Mouse (Mus musculus): ENCODE measurements around the gene Gm28041. TPM values are rescaled to one million over a fixed set of nuclear protein-coding genes. Genes with fewer than 3 reads are reported as not detected.
"Not testable (repeated sequence)": the region's sequence is repeated elsewhere in the genome, so short reads cannot be mapped to it uniquely, and the experiment has no call there.

Gene Gm28041
- polyA plus RNA-seq (2012; fragmentation: generic; extraction: Trizol): 0.88 TPM
- long read RNA-seq, experiment 1: 0 reads
- long read RNA-seq, experiment 2: 0 reads

GRCm38 (mm10) chr13:67375050-67375911 lies at the start of gene Gm28041, which contains the start of gene Zfp456:
Gene Gm28041 (minus strand): TSS chr13:67375733.
Gene Zfp456 (minus strand): TSS chr13:67375810.
- H3K36me3 ChIP-seq (ENCODE audit: control insufficient read depth, insufficient read depth); H3K27me3 ChIP-seq (ENCODE audit: control insufficient read depth, insufficient read depth, insufficient read length); H3K79me3 ChIP-seq (ENCODE audit: low read depth); H3K79me2 ChIP-seq (ENCODE audit: control insufficient read depth, insufficient read depth); H3ac ChIP-seq (ENCODE audit: control insufficient read depth, insufficient read length, low read depth): not testable (repeated sequence)
- peak within 1 kb of the TSS; percentile 21 for H3K4me3 ChIP-seq (ENCODE audit: insufficient read depth, poor library complexity, severe bottlenecking)

- H3K4me3 ChIP-seq (ENCODE audit: insufficient read depth, poor library complexity, severe bottlenecking); H3ac ChIP-seq (ENCODE audit: control insufficient read depth, insufficient read length, low read depth): not testable (repeated sequence)
These were observed 47.0 kb upstream of the Gm28041 start for GRCm38 (mm10) chr13:67422532-67422931.

GRCm38 (mm10) chr13:67421207-67421857 lies 45.8 kb upstream of the Gm28041 start, which contains the start of gene Zfp459:
Gene Zfp459 (minus strand): TSS chr13:67421418.
- H3K79me2 ChIP-seq (ENCODE audit: control insufficient read depth, insufficient read depth): no peaks in the 10 kb centered on the region
- no peaks in the 10 kb centered on the region for H3K79me3 ChIP-seq (ENCODE audit: low read depth)
- H3K4me3 ChIP-seq (ENCODE audit: insufficient read depth, poor library complexity, severe bottlenecking): no peak within 1 kb of the TSS

More at GRCm38 (mm10) chr13:67422532-67422931, 47.0 kb upstream of the Gm28041 start:
- H3K79me3 ChIP-seq (ENCODE audit: low read depth); H3K79me2 ChIP-seq (ENCODE audit: control insufficient read depth, insufficient read depth); H3K27me3 ChIP-seq (ENCODE audit: control insufficient read depth, insufficient read depth, insufficient read length); H3K36me3 ChIP-seq (ENCODE audit: control insufficient read depth, insufficient read depth): not testable (repeated sequence)

GRCm38 (mm10) chr13:67420558-67421206 lies 45.1 kb upstream of the Gm28041 start:
- H3K79me3 ChIP-seq (ENCODE audit: low read depth): no peaks in the 10 kb centered on the region
- no peaks in the 10 kb centered on the region for H3K79me2 ChIP-seq (ENCODE audit: control insufficient read depth, insufficient read depth)
- no peak overlapping the region for H3K4me3 ChIP-seq (ENCODE audit: insufficient read depth, poor library complexity, severe bottlenecking)
- TF ChIP-seq MYOD1 (IDR thresholded peaks at IDR 0.05; ENCODE audit: control insufficient read depth, insufficient read length, low read depth) (no peak), USF1 (IDR thresholded peaks at IDR 0.05; ENCODE audit: low read depth) (no peak), MAX (IDR thresholded peaks at IDR 0.05) (no peak), CEBPB (IDR thresholded peaks at IDR 0.05; ENCODE audit: low read depth) (no peak), CTCF (IDR thresholded peaks at IDR 0.05; ENCODE audit: control insufficient read depth, insufficient read depth, insufficient read length) (no peak), MYOG (IDR thresholded peaks at IDR 0.05; ENCODE audit: control insufficient read depth, extremely low read depth, insufficient read length) (no peak), FOSL1 (IDR thresholded peaks at IDR 0.05; ENCODE audit: insufficient read depth, low read length, poor library complexity, severe bottlenecking) (no peak)
- H3K27me3 ChIP-seq (ENCODE audit: control insufficient read depth, insufficient read depth, insufficient read length): no peaks in the 10 kb centered on the region
- H3ac ChIP-seq (ENCODE audit: control insufficient read depth, insufficient read length, low read depth): no peak overlapping the region
- no peaks in the 10 kb centered on the region for H3K36me3 ChIP-seq (ENCODE audit: control insufficient read depth, insufficient read depth)

More at GRCm38 (mm10) chr13:67421207-67421857, 45.8 kb upstream of the Gm28041 start, which contains the start of gene Zfp459:
- TF ChIP-seq MAX (IDR thresholded peaks at IDR 0.05) (no peak), FOSL1 (IDR thresholded peaks at IDR 0.05; ENCODE audit: insufficient read depth, low read length, poor library complexity, severe bottlenecking) (no peak), MYOG (IDR thresholded peaks at IDR 0.05; ENCODE audit: control insufficient read depth, extremely low read depth, insufficient read length) (no peak), CEBPB (IDR thresholded peaks at IDR 0.05; ENCODE audit: low read depth) (no peak), CTCF (IDR thresholded peaks at IDR 0.05; ENCODE audit: control insufficient read depth, insufficient read depth, insufficient read length) (no peak), USF1 (IDR thresholded peaks at IDR 0.05; ENCODE audit: low read depth) (no peak), MYOD1 (IDR thresholded peaks at IDR 0.05; ENCODE audit: control insufficient read depth, insufficient read length, low read depth) (no peak)
- no peaks in the 10 kb centered on the region for H3K36me3 ChIP-seq (ENCODE audit: control insufficient read depth, insufficient read depth)
- no peak within 1 kb of the TSS for H3ac ChIP-seq (ENCODE audit: control insufficient read depth, insufficient read length, low read depth)
- no peaks in the 10 kb centered on the region for H3K27me3 ChIP-seq (ENCODE audit: control insufficient read depth, insufficient read depth, insufficient read length)

GRCm38 (mm10) chr13:67416811-67417210 lies 41.3 kb upstream of the Gm28041 start:
- Histone ChIP-seq H3K36me3 (ENCODE audit: control insufficient read depth, insufficient read depth) (no peaks in the 10 kb centered on the region), H3K4me3 (ENCODE audit: insufficient read depth, poor library complexity, severe bottlenecking) (no peak overlapping the region), H3ac (ENCODE audit: control insufficient read depth, insufficient read length, low read depth) (no peak overlapping the region), H3K27me3 (ENCODE audit: control insufficient read depth, insufficient read depth, insufficient read length) (no peaks in the 10 kb centered on the region), H3K79me3 (ENCODE audit: low read depth) (no peaks in the 10 kb centered on the region), H3K79me2 (ENCODE audit: control insufficient read depth, insufficient read depth) (no peaks in the 10 kb centered on the region)
- no peak for TF ChIP-seq MYOG (IDR thresholded peaks at IDR 0.05; ENCODE audit: control insufficient read depth, extremely low read depth, insufficient read length)
- no peak for TF ChIP-seq CEBPB (IDR thresholded peaks at IDR 0.05; ENCODE audit: low read depth)
- no peak for TF ChIP-seq MAX (IDR thresholded peaks at IDR 0.05)
- TF ChIP-seq FOSL1 (IDR thresholded peaks at IDR 0.05; ENCODE audit: insufficient read depth, low read length, poor library complexity, severe bottlenecking): no peak
- no peak for TF ChIP-seq MYOD1 (IDR thresholded peaks at IDR 0.05; ENCODE audit: control insufficient read depth, insufficient read length, low read depth)
- no peak for TF ChIP-seq CTCF (IDR thresholded peaks at IDR 0.05; ENCODE audit: control insufficient read depth, insufficient read depth, insufficient read length)
- no peak for TF ChIP-seq USF1 (IDR thresholded peaks at IDR 0.05; ENCODE audit: low read depth)
